Mouse (Mus musculus): ENCODE data around the gene Rbsn.

GRCm38 (mm10) chr6:92219445-92219844, 4.7 kb upstream of the Rbsn start:
- TF ChIP-seq CTCF (IDR thresholded peaks at IDR 0.05; ENCODE audit: low read depth, low read length) (peak; percentile 68), POLR2A (IDR thresholded peaks at IDR 0.05; ENCODE audit: extremely low read depth, insufficient read depth, low read length) (no peak)
